Mouse (Mus musculus): ENCODE measurements around the gene Olfr12.

DNA sequence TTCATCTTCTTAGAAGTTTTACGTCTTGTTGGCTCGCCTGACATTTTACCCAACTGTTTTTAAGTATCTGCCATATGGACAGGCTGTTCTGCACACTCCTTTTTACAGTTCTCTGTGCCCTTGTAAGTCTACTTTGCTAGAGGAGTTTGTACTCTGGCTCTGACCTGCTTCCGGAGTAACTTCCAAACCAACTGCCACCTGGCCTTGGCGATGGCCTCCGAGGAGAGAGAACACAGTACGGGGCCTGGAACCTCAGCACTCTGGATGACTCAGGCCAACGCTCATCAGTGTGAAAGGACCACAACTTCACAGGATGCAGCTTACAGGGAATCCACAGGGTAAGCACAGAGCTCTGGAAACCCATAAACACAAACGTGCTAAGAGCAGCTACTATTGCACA is 16.1 kb downstream of the Olfr12 start:
- TF ChIP-seq CTCF (IDR thresholded peaks at IDR 0.05; ENCODE audit: low read depth) (no peak), EP300 (optimal IDR thresholded peaks at IDR 0.05) (no peak)

Data from stomach, postnatal 0 days (tissue).